Mouse (Mus musculus) olfactory bulb, adult 2 months (tissue): ENCODE results near the gene Fbxo4. TPM values are rescaled to one million over a fixed set of nuclear protein-coding genes. Genes with fewer than 3 reads are reported as not detected.

ENCODE experiments used
- H3K27ac ChIP-seq: fragments of 200-500 bp; 2 replicates; pipeline ENCODE4 v1.5.1; 2012; ENCODE audit warnings: low read depth, low read length; ENCODE audit not compliant: insufficient read depth
- H3K4me1 ChIP-seq: fragments of 200-500 bp; 2 replicates; pipeline ENCODE4 v1.6.1; 2012; ENCODE audit warnings: low read length; ENCODE audit not compliant: control insufficient read depth, insufficient read depth
- H3K4me3 ChIP-seq: fragments of 200-500 bp; 2 replicates; pipeline ENCODE4 v1.5.1; 2012; ENCODE audit warnings: mild to moderate bottlenecking, low read depth, low read length, moderate library complexity; ENCODE audit not compliant: insufficient read depth
- CTCF ChIP-seq: fragments of 200-500 bp; IDR thresholded peaks from 2 replicates; pipeline ENCODE4 v1.5.1; 2012; ENCODE audit warnings: low read depth, mild to moderate bottlenecking, low read length, moderate library complexity; ENCODE audit not compliant: insufficient read depth
- POLR2A ChIP-seq: fragments of 200-500 bp; IDR thresholded peaks from 2 replicates; pipeline ENCODE4 v1.6.1; 2012; ENCODE audit warnings: mild to moderate bottlenecking, low read depth, low read length, moderate library complexity; ENCODE audit not compliant: insufficient read depth
- WGBS: fragments of 180-500 bp; shearing (Covaris S2); methylation state at CpG from one replicate; pipeline ENCODE4 v1.1.7; 2018; 5-methylcytosine and 5-hydroxymethylcytosine counted together
- polyA plus RNA-seq: library from polyadenylated mRNA; stranded (reverse); fragments of >200 nt; gene quantifications from 2 replicates; pipeline ENCODE4 v1.2.4, GENCODE M21; 2012; ENCODE audit warnings: low replicate concordance; ENCODE audit not compliant: missing spikeins, insufficient read depth, insufficient read length

Gene Fbxo4
- polyA plus RNA-seq, 1 experiment = not detected

- Histone ChIP-seq H3K4me3 (no peak overlapping the region), H3K27ac (no peak overlapping the region), H3K4me1 (no peaks in the 10 kb centered on the region)
- TF ChIP-seq POLR2A (no peak), CTCF (no peak)
- 66% methylated on average over 2 of the region's 2 CpGs for WGBS
Measured at GRCm38 (mm10) chr15:3987981-3988380, 8.6 kb upstream of the Fbxo4 start.

GRCm38 (mm10) chr15:3984876-3985275 lies 5.5 kb upstream of the Fbxo4 start:
- Histone ChIP-seq H3K27ac (no peak overlapping the region), H3K4me3 (no peak overlapping the region), H3K4me1 (no peaks in the 10 kb centered on the region)
- no peak for TF ChIP-seq CTCF
- WGBS = 82% methylated on average over 2 of the region's 2 CpGs

- no peak overlapping the region for H3K27ac ChIP-seq
- TF ChIP-seq POLR2A = no peak
- no peak for TF ChIP-seq CTCF
- H3K4me3 ChIP-seq = no peak overlapping the region
- H3K4me1 ChIP-seq = no peaks in the 10 kb centered on the region
- WGBS = 94% methylated on average over 5 of the region's 5 CpGs
Measured at GRCm38 (mm10) chr15:3982732-3983131, 3.4 kb upstream of the Fbxo4 start.

DNA sequence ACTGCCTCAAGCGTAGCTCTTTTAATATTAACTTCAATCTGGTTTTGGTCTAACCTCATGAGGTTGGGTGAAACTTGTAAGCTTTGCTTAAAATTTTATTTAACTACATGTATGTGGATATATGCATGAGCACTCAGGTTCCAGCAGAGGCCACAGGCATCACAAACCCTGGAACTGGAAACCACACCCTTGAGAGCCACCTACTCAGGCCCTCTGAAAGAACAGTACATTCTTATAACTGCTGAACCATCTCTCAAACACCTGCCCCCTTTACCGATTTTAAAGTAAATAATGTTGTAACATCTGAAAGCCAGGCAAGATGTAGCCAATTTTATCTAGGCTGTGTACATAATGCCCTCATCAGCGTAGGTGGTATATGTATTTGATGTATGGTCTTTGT lies 498 bp upstream of the Fbxo4 start:
- TF ChIP-seq CTCF = no peak
- H3K27ac ChIP-seq = peak overlapping the region; percentile 96
- no peak overlapping the region for H3K4me3 ChIP-seq
- no peaks in the 10 kb centered on the region for H3K4me1 ChIP-seq
- WGBS = 63% methylated on average over 3 of the region's 3 CpGs

- Histone ChIP-seq H3K4me3 (no peak overlapping the region), H3K27ac (no peak overlapping the region), H3K4me1 (no peaks in the 10 kb centered on the region)
- no peak for TF ChIP-seq POLR2A
- TF ChIP-seq CTCF = no peak
- 95% methylated on average over 2 of the region's 2 CpGs for WGBS
Measured at GRCm38 (mm10) chr15:3978279-3978678, 1.1 kb downstream of the Fbxo4 start.

DNA sequence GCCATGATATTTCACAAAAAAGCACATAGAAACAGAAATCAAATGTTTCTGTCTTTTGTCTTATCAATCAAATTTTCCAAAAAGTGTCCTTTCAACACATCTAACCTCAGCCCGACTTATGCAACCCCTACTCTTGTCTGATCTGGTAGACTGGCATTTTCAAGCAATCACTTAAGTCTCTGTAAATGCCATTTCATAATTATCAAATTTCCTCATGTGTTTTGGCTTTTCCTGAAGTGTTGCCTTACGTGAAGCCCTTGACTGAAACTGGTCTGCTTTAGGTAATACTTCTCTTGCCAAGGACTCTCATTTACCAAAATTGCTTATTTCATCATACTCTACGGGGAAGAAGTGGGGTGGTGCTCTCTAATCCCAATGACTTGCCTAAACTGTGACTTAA lies 6.1 kb downstream of the Fbxo4 start:
- TF ChIP-seq POLR2A = no peak
- TF ChIP-seq CTCF = no peak
- H3K4me3 ChIP-seq = no peak overlapping the region
- WGBS = 96% methylated on average over 3 of the region's 3 CpGs
- no peak overlapping the region for H3K27ac ChIP-seq
- no peaks in the 10 kb centered on the region for H3K4me1 ChIP-seq

GRCm38 (mm10) chr15:3970193-3970592 lies 9.2 kb downstream of the Fbxo4 start:
- Histone ChIP-seq H3K4me3 (no peak overlapping the region), H3K27ac (no peak overlapping the region), H3K4me1 (no peaks in the 10 kb centered on the region)
- TF ChIP-seq CTCF = no peak
- no peak for TF ChIP-seq POLR2A
- WGBS = 97% methylated on average over 6 of the region's 6 CpGs

DNA sequence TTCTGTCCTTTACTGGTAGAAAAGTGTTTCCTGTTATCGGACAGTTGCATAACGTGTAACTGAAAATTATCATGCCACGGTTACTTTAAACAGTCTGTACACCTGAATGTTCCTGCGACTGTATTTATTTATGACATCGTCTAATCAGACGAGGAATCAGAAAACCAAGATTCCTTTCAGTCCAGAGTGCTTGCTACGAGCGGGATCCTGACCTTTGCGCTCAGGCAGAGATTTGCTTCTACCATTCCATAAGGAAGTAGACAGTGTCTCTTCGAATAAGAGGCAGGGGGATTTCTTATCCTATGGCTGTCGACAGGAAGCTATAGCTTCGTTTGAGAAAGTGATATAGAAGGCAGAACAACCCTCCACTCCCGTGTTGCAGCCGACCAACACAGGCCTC lies 9.6 kb downstream of the Fbxo4 start:
- WGBS = 91% methylated on average over 14 of the region's 14 CpGs
- H3K4me3 ChIP-seq = no peak overlapping the region
- no peaks in the 10 kb centered on the region for H3K4me1 ChIP-seq
- H3K27ac ChIP-seq = no peak overlapping the region
- no peak for TF ChIP-seq POLR2A
- TF ChIP-seq CTCF = no peak

GRCm38 (mm10) chr15:3962251-3962650 lies 17.1 kb downstream of the Fbxo4 start:
- no peak overlapping the region for H3K4me3 ChIP-seq
- 79% methylated on average over 8 of the region's 8 CpGs for WGBS
- no peaks in the 10 kb centered on the region for H3K4me1 ChIP-seq
- H3K27ac ChIP-seq = no peak overlapping the region
- TF ChIP-seq POLR2A = no peak
- TF ChIP-seq CTCF = no peak

GRCm38 (mm10) chr15:3960094-3960493 lies 19.3 kb downstream of the Fbxo4 start:
- TF ChIP-seq POLR2A = no peak
- TF ChIP-seq CTCF = no peak
- no peak overlapping the region for H3K4me3 ChIP-seq
- H3K27ac ChIP-seq = no peak overlapping the region
- WGBS = 53% methylated on average over 1 of the region's 1 CpGs
- no peaks in the 10 kb centered on the region for H3K4me1 ChIP-seq
